ENCODE assay signal across 11 mouse cellular contexts in the genomic region with DNA sequence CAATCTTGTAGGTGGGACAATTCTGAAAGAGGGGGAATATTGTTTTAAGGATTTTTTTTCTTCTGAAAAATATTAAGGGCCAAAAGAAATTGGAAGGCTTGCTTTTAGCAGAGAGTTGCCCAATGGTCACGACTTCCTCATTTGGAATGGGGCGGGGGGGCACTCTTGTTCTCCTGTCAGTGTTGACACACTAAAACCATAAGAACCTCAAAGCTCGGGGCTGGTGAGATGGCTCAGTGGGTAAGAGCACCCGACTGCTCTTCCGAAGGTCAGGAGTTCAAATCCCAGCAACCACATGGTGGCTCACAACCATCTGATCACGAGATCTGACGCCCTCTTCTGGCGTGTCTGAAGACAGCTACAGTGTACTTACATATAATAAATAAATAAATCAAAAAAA. TPM values are rescaled to one million over a fixed set of nuclear protein-coding genes. Genes with fewer than 3 reads are reported as not detected.
A peak's percentile ranks its signal among the peaks of the same experiment; 100 is the strongest.
DNase-seq lines count a peak whose midpoint lies in the region; ATAC-seq and TF ChIP-seq lines count a peak whose summit lies in the region.
"Not testable (repeated sequence)": the region's sequence is repeated elsewhere in the genome, so short reads cannot be mapped to it uniquely, and the experiment has no call there.
"Had no signal": no experiment of that assay in that cellular context is flagged by ENCODE, and none has a peak within 500 bp of the region (broad histone marks: within the 10 kb centered on the region; RNA-seq: fewer than 3 reads in every experiment).

No protein-coding gene starts in this region.

- H3K4me1 ChIP-seq in forebrain, embryonic 15.5 days, result peaks cover 22% of the 10 kb centered on the region
- peaks cover 20% of the 10 kb centered on the region for H3K4me1 ChIP-seq in hindbrain, embryonic 13.5 days (replicated peaks)
- H3K4me1 ChIP-seq in limb, embryonic 14.5 days (ENCODE audit: control insufficient read depth, insufficient read depth, low read length), result peaks cover 11% of the 10 kb centered on the region; the same call in 1 of the 2 replicates
- not testable (repeated sequence) for H3K4me1 ChIP-seq in midbrain, postnatal 0 days (ENCODE audit: insufficient read depth, low read length)

- H3K4me3 ChIP-seq in forebrain, embryonic 15.5 days; limb, embryonic 14.5 days (replicated peaks; ENCODE audit: low read length); midbrain, postnatal 0 days (ENCODE audit: low read depth, low read length): not testable (repeated sequence)
- H3K4me3 ChIP-seq in hindbrain, embryonic 13.5 days, result peak overlapping the region; percentile 91; the same call in 1 of the 2 replicates

- peak; percentile 49 to 61 for DNase-seq in B cell, adult 2 months
- peak; percentile 47 for DNase-seq in brain, adult 2 months (ENCODE audit: low read depth, low spot score)
- DNase-seq in limb, embryonic 14.5 days (ENCODE audit: low spot score); midbrain, postnatal 0 days (ENCODE audit: low spot score): not testable (repeated sequence)
- DNase-seq in lung, postnatal 10 days, result peak; percentile 11
- peak; percentile 66 for DNase-seq in splenic B cell, adult 2 months (ENCODE audit: low read depth, low spot score)

- not testable (repeated sequence) for H3K9me3 ChIP-seq in forebrain, embryonic 15.5 days; hindbrain, embryonic 13.5 days; limb, embryonic 14.5 days (ENCODE audit: control insufficient read depth, low read length); midbrain, postnatal 0 days (ENCODE audit: low read length)

- not testable (repeated sequence) for H3K27ac ChIP-seq in forebrain, embryonic 15.5 days (replicated peaks); hindbrain, embryonic 13.5 days; limb, embryonic 14.5 days (replicated peaks; ENCODE audit: low read depth, low read length)
- peak overlapping the region; percentile 91; the same call in 1 of the 2 replicates for H3K27ac ChIP-seq in midbrain, postnatal 0 days (ENCODE audit: low read depth, low read length)

- H3K27me3 ChIP-seq in forebrain, embryonic 15.5 days; hindbrain, embryonic 13.5 days; limb, embryonic 14.5 days (ENCODE audit: control insufficient read depth, insufficient read depth, low read length); midbrain, postnatal 0 days (ENCODE audit: insufficient read depth, low read length); splenic B cell, adult 2 months (ENCODE audit: control insufficient read depth, insufficient read depth, low read length, poor library complexity, severe bottlenecking): not testable (repeated sequence)

- WGBS in forebrain, embryonic 15.5 days, result 62% methylated on average over 8 of the region's 8 CpGs
- 59% methylated on average over 8 of the region's 8 CpGs for WGBS in hindbrain, embryonic 13.5 days
- WGBS in limb, embryonic 14.5 days, result 63% methylated on average over 8 of the region's 8 CpGs
- WGBS in midbrain, postnatal 0 days, result 66% methylated on average over 8 of the region's 8 CpGs

- peaks cover 17% of the 10 kb centered on the region; the same call in 1 of the 2 replicates for H3K36me3 ChIP-seq in forebrain, embryonic 15.5 days
- H3K36me3 ChIP-seq in hindbrain, embryonic 13.5 days, result peaks cover 15% of the 10 kb centered on the region
- H3K36me3 ChIP-seq in limb, embryonic 14.5 days (ENCODE audit: control insufficient read depth, insufficient read depth, low read length), result peaks cover 15% of the 10 kb centered on the region
- not testable (repeated sequence) for H3K36me3 ChIP-seq in midbrain, postnatal 0 days (ENCODE audit: insufficient read depth, low read length); splenic B cell, adult 2 months (ENCODE audit: control insufficient read depth, insufficient read depth, low read length, poor library complexity, severe bottlenecking)

- not testable (repeated sequence) for H3K9ac ChIP-seq in forebrain, embryonic 15.5 days (replicated peaks); hindbrain, embryonic 13.5 days; limb, embryonic 14.5 days (ENCODE audit: low read depth, low read length, severe bottlenecking); midbrain, postnatal 0 days (replicated peaks; ENCODE audit: low read length, poor library complexity, severe bottlenecking)

- H3K4me2 ChIP-seq in forebrain, embryonic 15.5 days (replicated peaks), result peak overlapping the region; percentile 72; the same call in 1 of the 2 replicates
- peak overlapping the region; percentile 99 for H3K4me2 ChIP-seq in hindbrain, embryonic 13.5 days
- peak overlapping the region; percentile 92; the same call in 1 of the 2 replicates for H3K4me2 ChIP-seq in limb, embryonic 14.5 days (replicated peaks; ENCODE audit: low read depth, low read length, severe bottlenecking)
- not testable (repeated sequence) for H3K4me2 ChIP-seq in midbrain, postnatal 0 days (ENCODE audit: low read depth, low read length, poor library complexity, severe bottlenecking)

- not testable (repeated sequence) for TF ChIP-seq CTCF in midbrain, postnatal 0 days (IDR thresholded peaks at IDR 0.05)

- TF ChIP-seq POLR2A in limb, embryonic 14.5 days (IDR thresholded peaks at IDR 0.05; ENCODE audit: borderline replicate concordance, extremely low read depth, insufficient read depth, insufficient read length), result not testable (repeated sequence)

- ATAC-seq in forebrain, embryonic 15.5 days (replicated peaks); hindbrain, embryonic 13.5 days (ENCODE audit: low FRiP score); limb, embryonic 14.5 days (ENCODE audit: low FRiP score, low read depth); midbrain, postnatal 0 days (ENCODE audit: low FRiP score): not testable (repeated sequence)

RNA-seq across cellular contexts. Expression of a gene that starts 1.1 kb away (rescaled TPM):
- polyA plus RNA-seq in forebrain, embryonic 15.5 days (2015; fragmentation: Nextera tagmentation; extraction: Ambion mirVana), result 133 and 141 TPM in 2 replicates
- polyA plus RNA-seq in hindbrain, embryonic 13.5 days (2015; fragmentation: Nextera tagmentation; extraction: Ambion mirVana), result 116 and 121 TPM in 2 replicates
- 108 and 123 TPM in 2 replicates for polyA plus RNA-seq in limb, embryonic 14.5 days (2012; rRNA removed)
- 172 and 177 TPM in 2 replicates for polyA plus RNA-seq in limb, embryonic 14.5 days (2014; fragmentation: Nextera tagmentation; extraction: Ambion mirVana)
- total RNA-seq in midbrain, postnatal 0 days (2014; rRNA removed), result 69.5 and 85.6 TPM in 2 replicates
- 112 and 116 TPM in 2 replicates for polyA plus RNA-seq in midbrain, postnatal 0 days (2015; fragmentation: Nextera tagmentation; extraction: Ambion mirVana)

RNA-seq across cellular contexts. Expression of a gene that starts 2.8 kb away (rescaled TPM):
- not detected in 2 replicates for polyA plus RNA-seq in forebrain, embryonic 15.5 days (2015; fragmentation: Nextera tagmentation; extraction: Ambion mirVana)
- 0.10 TPM in 1 of 2 replicates, not detected in the other for polyA plus RNA-seq in hindbrain, embryonic 13.5 days (2015; fragmentation: Nextera tagmentation; extraction: Ambion mirVana)
- not detected in 2 replicates for polyA plus RNA-seq in limb, embryonic 14.5 days (2012; rRNA removed)
- not detected in 2 replicates for polyA plus RNA-seq in limb, embryonic 14.5 days (2014; fragmentation: Nextera tagmentation; extraction: Ambion mirVana)
- total RNA-seq in midbrain, postnatal 0 days (2014; rRNA removed), result not detected in 2 replicates
- polyA plus RNA-seq in midbrain, postnatal 0 days (2015; fragmentation: Nextera tagmentation; extraction: Ambion mirVana), result not detected in 2 replicates
- total RNA-seq: heart, adult 8-10 months; left cerebral cortex, adult 2 months had no signal
- polyA plus RNA-seq: CD4-positive, CD25-positive, alpha-beta regulatory T cell, adult 4 months had no signal

RNA-seq across cellular contexts. Expression of a gene that starts 24.4 kb away (rescaled TPM):
- 199 and 209 TPM in 2 replicates for polyA plus RNA-seq in forebrain, embryonic 15.5 days (2015; fragmentation: Nextera tagmentation; extraction: Ambion mirVana)
- 206 and 217 TPM in 2 replicates for polyA plus RNA-seq in hindbrain, embryonic 13.5 days (2015; fragmentation: Nextera tagmentation; extraction: Ambion mirVana)
- polyA plus RNA-seq in limb, embryonic 14.5 days (2012; rRNA removed), result 72.5 and 91.8 TPM in 2 replicates
- 75.7 and 85.5 TPM in 2 replicates for polyA plus RNA-seq in limb, embryonic 14.5 days (2014; fragmentation: Nextera tagmentation; extraction: Ambion mirVana)
- total RNA-seq in midbrain, postnatal 0 days (2014; rRNA removed), result 416 and 487 TPM in 2 replicates
- 303 and 316 TPM in 2 replicates for polyA plus RNA-seq in midbrain, postnatal 0 days (2015; fragmentation: Nextera tagmentation; extraction: Ambion mirVana)

RNA-seq across cellular contexts. Expression of a gene that starts 36.6 kb away (rescaled TPM):
- polyA plus RNA-seq in forebrain, embryonic 15.5 days (2015; fragmentation: Nextera tagmentation; extraction: Ambion mirVana), result 9.5 and 10.7 TPM in 2 replicates
- polyA plus RNA-seq in hindbrain, embryonic 13.5 days (2015; fragmentation: Nextera tagmentation; extraction: Ambion mirVana), result 22.4 and 23.5 TPM in 2 replicates
- 3.8 and 4.4 TPM in 2 replicates for polyA plus RNA-seq in limb, embryonic 14.5 days (2012; rRNA removed)
- polyA plus RNA-seq in limb, embryonic 14.5 days (2014; fragmentation: Nextera tagmentation; extraction: Ambion mirVana), result 4.3 and 4.4 TPM in 2 replicates
- 25.8 and 29.8 TPM in 2 replicates for total RNA-seq in midbrain, postnatal 0 days (2014; rRNA removed)
- 16.7 and 18.4 TPM in 2 replicates for polyA plus RNA-seq in midbrain, postnatal 0 days (2015; fragmentation: Nextera tagmentation; extraction: Ambion mirVana)
